In the genomic region with DNA sequence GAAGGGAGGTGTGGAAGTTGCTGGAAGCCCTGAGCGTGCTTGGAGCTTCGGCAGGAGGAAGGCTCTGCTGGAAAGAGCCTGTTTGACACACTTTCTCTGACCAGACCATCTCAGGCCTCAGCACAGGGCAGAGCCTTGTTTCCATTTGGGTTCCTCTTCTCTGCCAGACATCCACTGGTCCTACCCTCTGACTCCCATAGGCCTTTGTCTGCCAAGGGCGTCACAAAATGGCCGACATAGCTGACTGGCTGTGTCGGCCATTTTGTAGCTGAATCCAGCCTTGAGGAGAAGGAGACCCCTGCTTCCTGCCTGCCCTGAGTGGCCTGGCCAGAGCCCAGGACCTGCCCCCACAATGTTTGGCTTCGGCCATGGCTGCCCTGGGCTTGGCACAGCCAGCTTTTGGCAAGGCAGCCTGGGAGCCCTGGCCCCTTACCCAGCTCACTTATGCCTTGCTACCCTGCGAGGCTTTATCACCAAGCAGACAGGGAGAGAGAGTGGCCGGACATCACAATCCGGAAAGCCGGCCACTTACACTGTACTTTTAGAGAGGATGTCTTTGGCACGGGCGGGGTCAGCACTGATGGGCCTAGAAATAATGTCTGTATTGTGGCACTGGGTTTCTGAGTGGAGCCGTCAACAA, we compare ENCODE assay signal across 11 mouse cellular contexts. TPM values are rescaled to one million over a fixed set of nuclear protein-coding genes. Genes with fewer than 3 reads are reported as not detected.
A peak's percentile ranks its signal among the peaks of the same experiment; 100 is the strongest.
DNase-seq lines count a peak whose midpoint lies in the region; ATAC-seq and TF ChIP-seq lines count a peak whose summit lies in the region.
"Had no signal": no experiment of that assay in that cellular context is flagged by ENCODE, and none has a peak within 500 bp of the region (broad histone marks: within the 10 kb centered on the region; RNA-seq: fewer than 3 reads in every experiment).

No protein-coding gene starts in this region.

- H3K9me3 ChIP-seq in kidney, embryonic 16.5 days (ENCODE audit: low read length): no peaks in the 10 kb centered on the region
- H3K9me3 ChIP-seq: embryonic facial prominence, embryonic 12.5 days; liver, embryonic 12.5 days had no signal

- TF ChIP-seq POLR2A in cortical plate, adult 2 months (IDR thresholded peaks at IDR 0.05; ENCODE audit: extremely low read depth, insufficient read depth, low read length): no peak

- H3K4me3 ChIP-seq in kidney, embryonic 16.5 days (ENCODE audit: low read length): no peak overlapping the region
- no peak overlapping the region for H3K4me3 ChIP-seq in cortical plate, adult 2 months (ENCODE audit: insufficient read depth, low read length)
- H3K4me3 ChIP-seq: embryonic facial prominence, embryonic 12.5 days; liver, embryonic 12.5 days had no signal

- H3K36me3 ChIP-seq in kidney, embryonic 16.5 days (ENCODE audit: insufficient read depth, low read length): peaks cover 84% of the 10 kb centered on the region
- H3K36me3 ChIP-seq: liver, embryonic 12.5 days had no signal

- H3K4me2 ChIP-seq in kidney, embryonic 16.5 days (replicated peaks; ENCODE audit: low read depth, low read length): no peak overlapping the region
- H3K4me2 ChIP-seq: embryonic facial prominence, embryonic 12.5 days; liver, embryonic 12.5 days had no signal

- TF ChIP-seq CTCF in cortical plate, adult 2 months (IDR thresholded peaks at IDR 0.05; ENCODE audit: extremely low read depth, insufficient read depth, low read length): no peak

- WGBS in kidney, embryonic 16.5 days: 94% methylated on average over 13 of the region's 13 CpGs

- no peak for ATAC-seq in cerebellum, adult (ENCODE audit: insufficient number of reproducible peaks, low FRiP score, low TSS enrichment)
- no peak for ATAC-seq in kidney, embryonic 16.5 days (ENCODE audit: low FRiP score, low TSS enrichment)
- ATAC-seq: liver, embryonic 12.5 days had no signal

- no peak overlapping the region for H3K9ac ChIP-seq in kidney, embryonic 16.5 days (replicated peaks; ENCODE audit: low read length)
- H3K9ac ChIP-seq: embryonic facial prominence, embryonic 12.5 days; liver, embryonic 12.5 days had no signal

- peak; percentile 75 for DNase-seq in cerebellum, adult 11-12 months
- DNase-seq in kidney, postnatal 36 days: peak; percentile 52 to 57
- DNase-seq in 3134 (ENCODE audit: extremely low read depth, insufficient read length, low spot score): peak; percentile 36
- DNase-seq in thymus, postnatal 10 days (ENCODE audit: low spot score in 2 of 2): no peak
- DNase-seq in urinary bladder, postnatal 36 days (ENCODE audit: low spot score in 2 of 2): no peak
- DNase-seq: gastrocnemius, postnatal 25 days had no signal

- no peaks in the 10 kb centered on the region for H3K27me3 ChIP-seq in kidney, embryonic 16.5 days (ENCODE audit: insufficient read depth, low read length)
- H3K27me3 ChIP-seq: embryonic facial prominence, embryonic 12.5 days had no signal

- H3K27ac ChIP-seq in kidney, embryonic 16.5 days (ENCODE audit: low read length): no peak overlapping the region
- H3K27ac ChIP-seq in cortical plate, adult 2 months (ENCODE audit: insufficient read depth, low read length): peak overlapping the region; percentile 63
- H3K27ac ChIP-seq: embryonic facial prominence, embryonic 12.5 days; liver, embryonic 12.5 days had no signal

- H3K4me1 ChIP-seq in kidney, embryonic 16.5 days (ENCODE audit: insufficient read depth, low read length): peaks cover 29% of the 10 kb centered on the region
- H3K4me1 ChIP-seq in cortical plate, adult 2 months (ENCODE audit: control insufficient read depth, insufficient read depth, low read length): peaks cover 7% of the 10 kb centered on the region
- H3K4me1 ChIP-seq: embryonic facial prominence, embryonic 12.5 days; liver, embryonic 12.5 days had no signal

RNA-seq across cellular contexts. Expression of gene Ppara, which starts 34.8 kb away (rescaled TPM):
- polyA plus RNA-seq in kidney, embryonic 16.5 days (2015; fragmentation: Nextera tagmentation; extraction: Ambion mirVana): 5.1 and 5.9 TPM in 2 replicates
- 1.8 and 2.0 TPM in 2 replicates for polyA plus RNA-seq in cortical plate, adult 2 months (2012; rRNA removed)

Comparison
In these comparisons a context has a peak if more than half of its experiments do, and no peak if none do; other contexts are left out.
1. DNase-seq: peak in cerebellum, adult 11-12 months (single experiment), kidney, postnatal 36 days (2 of 2) and 3134 (single experiment); none in thymus, postnatal 10 days (0 of 2) and urinary bladder, postnatal 36 days (0 of 2).